24 mouse cellular contexts compared by ENCODE assay signal in the genomic region with DNA sequence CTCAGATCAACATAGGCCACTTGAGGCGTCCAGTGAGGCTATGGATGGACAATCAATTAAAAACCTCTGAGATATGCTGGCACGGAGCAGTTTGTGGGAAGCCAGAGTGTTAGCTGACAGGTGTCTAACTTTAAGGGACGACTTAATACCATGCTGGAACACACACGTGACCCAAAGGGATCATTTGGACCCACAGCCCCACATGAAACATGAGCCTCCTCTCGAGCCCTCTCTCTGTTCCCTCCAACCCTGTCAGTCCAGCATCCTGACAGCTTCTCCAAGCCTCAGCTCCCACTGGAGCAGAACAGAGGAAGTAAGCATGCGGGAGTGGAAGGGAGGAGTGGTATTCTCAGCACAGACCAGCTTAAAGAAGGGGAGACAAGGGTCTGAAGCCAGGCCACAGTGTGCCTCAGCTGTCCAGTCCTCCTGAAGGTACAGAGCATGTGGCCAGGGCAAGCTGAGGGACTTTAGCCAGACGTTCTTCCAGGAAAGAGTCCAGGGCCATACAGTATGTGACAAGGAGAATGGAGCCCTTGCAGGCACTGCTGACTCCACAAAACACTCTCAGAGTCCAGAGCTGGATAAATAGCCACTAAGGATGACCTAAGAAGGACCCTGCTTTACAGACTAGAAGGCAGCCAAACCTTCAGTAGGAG. TPM values are rescaled to one million over a fixed set of nuclear protein-coding genes. Genes with fewer than 3 reads are reported as not detected.
DNase-seq lines count a peak whose midpoint lies in the region; ATAC-seq and TF ChIP-seq lines count a peak whose summit lies in the region.
"Had no signal": no experiment of that assay in that cellular context is flagged by ENCODE, and none has a peak within 500 bp of the region (broad histone marks: within the 10 kb centered on the region; RNA-seq: fewer than 3 reads in every experiment).

No protein-coding gene starts in this region.

- H3K4me2 ChIP-seq in heart, embryonic 11.5 days = peak overlapping the region; percentile 38
- H3K4me2 ChIP-seq in kidney, embryonic 14.5 days (replicated peaks; ENCODE audit: low read depth, low read length) = no peak overlapping the region
- H3K4me2 ChIP-seq in stomach, postnatal 0 days (replicated peaks; ENCODE audit: low read depth) = peak overlapping the region; percentile 44
- H3K4me2 ChIP-seq: forebrain, embryonic 12.5 days; hindbrain, embryonic 12.5 days; limb, embryonic 13.5 days had no signal

- H3K36me3 ChIP-seq in heart, embryonic 11.5 days (ENCODE audit: control insufficient read depth, insufficient read depth, low read length) = no peaks in the 10 kb centered on the region
- H3K36me3 ChIP-seq in heart, embryonic 10.5 days = no peaks in the 10 kb centered on the region
- no peaks in the 10 kb centered on the region for H3K36me3 ChIP-seq in kidney, embryonic 14.5 days (ENCODE audit: control insufficient read depth, insufficient read depth, low read length)
- H3K36me3 ChIP-seq in kidney, adult 2 months (ENCODE audit: control insufficient read depth, insufficient read depth, low read length) = no peaks in the 10 kb centered on the region
- H3K36me3 ChIP-seq in megakaryocyte, embryonic 14.5 days (replicated peaks; ENCODE audit: low read length) = peaks cover 5% of the 10 kb centered on the region
- H3K36me3 ChIP-seq in stomach, postnatal 0 days (ENCODE audit: control insufficient read depth, insufficient read depth, low read length) = no peaks in the 10 kb centered on the region
- H3K36me3 ChIP-seq: forebrain, embryonic 12.5 days; hindbrain, embryonic 12.5 days; limb, embryonic 13.5 days had no signal

- no peaks in the 10 kb centered on the region for H3K27me3 ChIP-seq in heart, embryonic 11.5 days (ENCODE audit: control insufficient read depth, insufficient read depth, low read length)
- no peaks in the 10 kb centered on the region for H3K27me3 ChIP-seq in heart, embryonic 10.5 days (ENCODE audit: insufficient read depth, poor library complexity, severe bottlenecking)
- no peaks in the 10 kb centered on the region for H3K27me3 ChIP-seq in kidney, embryonic 14.5 days (ENCODE audit: control insufficient read depth, insufficient read depth, low read length)
- H3K27me3 ChIP-seq in kidney, adult 2 months (replicated peaks; ENCODE audit: control insufficient read depth, insufficient read depth, low read length) = no peaks in the 10 kb centered on the region
- no peaks in the 10 kb centered on the region for H3K27me3 ChIP-seq in megakaryocyte, embryonic 14.5 days (replicated peaks)
- H3K27me3 ChIP-seq in stomach, postnatal 0 days (ENCODE audit: control insufficient read depth, insufficient read depth, low read length) = no peaks in the 10 kb centered on the region
- H3K27me3 ChIP-seq: CH12.LX; forebrain, embryonic 12.5 days; hindbrain, embryonic 12.5 days; limb, embryonic 13.5 days had no signal

- no peak for ATAC-seq in heart, embryonic 11.5 days (replicated peaks; ENCODE audit: insufficient number of reproducible peaks, low FRiP score, low TSS enrichment)
- ATAC-seq in kidney, embryonic 14.5 days (ENCODE audit: low FRiP score, low TSS enrichment) = 0 out of 2 replicates have a peak, but pooled peaks have one; percentile 25
- ATAC-seq in megakaryocyte, adult 5-6 weeks (ENCODE audit: poor library complexity, severe bottlenecking) = no peak
- ATAC-seq in stomach, postnatal 0 days (ENCODE audit: low FRiP score, low TSS enrichment) = no peak
- ATAC-seq in monocyte, adult 5-6 weeks (replicated peaks; ENCODE audit: insufficient number of reproducible peaks, low FRiP score, low TSS enrichment, poor library complexity, severe bottlenecking) = no peak
- ATAC-seq: midbrain, embryonic 16.5 days had no signal

- TF ChIP-seq POLR2A in kidney, adult 2 months (IDR thresholded peaks at IDR 0.05; ENCODE audit: low read depth, low read length) = no peak

- H3K4me3 ChIP-seq in heart, embryonic 11.5 days (ENCODE audit: low read depth, low read length) = no peak overlapping the region
- H3K4me3 ChIP-seq in heart, embryonic 10.5 days = no peak overlapping the region
- H3K4me3 ChIP-seq in kidney, embryonic 14.5 days (ENCODE audit: low read length) = no peak overlapping the region
- H3K4me3 ChIP-seq in kidney, adult 2 months (ENCODE audit: insufficient read depth, low read depth, low read length) = no peak overlapping the region
- H3K4me3 ChIP-seq in megakaryocyte, embryonic 14.5 days (replicated peaks) = peak overlapping the region; percentile 69
- H3K4me3 ChIP-seq in stomach, postnatal 0 days (ENCODE audit: low read depth, low read length) = no peak overlapping the region
- H3K4me3 ChIP-seq: forebrain, embryonic 12.5 days; hindbrain, embryonic 12.5 days; limb, embryonic 13.5 days had no signal

- TF ChIP-seq CTCF in kidney, adult 2 months (conservative IDR thresholded peaks at IDR 0.05; ENCODE audit: insufficient read depth, insufficient read length, low read depth, low read length) = no peak
- TF ChIP-seq CTCF in stomach, postnatal 0 days (IDR thresholded peaks at IDR 0.05; ENCODE audit: low read depth) = no peak

- TF ChIP-seq EP300 in stomach, postnatal 0 days (optimal IDR thresholded peaks at IDR 0.05) = no peak

- no peak overlapping the region for H3K27ac ChIP-seq in heart, embryonic 11.5 days (ENCODE audit: low read depth, low read length)
- no peak overlapping the region; the same call in 1 of the 2 replicates for H3K27ac ChIP-seq in heart, embryonic 10.5 days
- H3K27ac ChIP-seq in kidney, embryonic 14.5 days (ENCODE audit: low read depth, low read length) = no peak overlapping the region
- H3K27ac ChIP-seq in kidney, adult 2 months (ENCODE audit: insufficient read depth, low read depth, low read length) = no peak overlapping the region
- H3K27ac ChIP-seq in stomach, postnatal 0 days (replicated peaks) = no peak overlapping the region
- H3K27ac ChIP-seq: forebrain, embryonic 12.5 days; hindbrain, embryonic 12.5 days; limb, embryonic 13.5 days; liver, embryonic 14.5 days had no signal

- no peak overlapping the region; the same call in 1 of the 2 replicates for H3K9ac ChIP-seq in heart, embryonic 11.5 days (ENCODE audit: low read depth, low read length)
- H3K9ac ChIP-seq in kidney, embryonic 14.5 days (ENCODE audit: low read depth, low read length) = no peak overlapping the region
- no peak overlapping the region for H3K9ac ChIP-seq in stomach, postnatal 0 days (ENCODE audit: low read length)
- H3K9ac ChIP-seq: forebrain, embryonic 12.5 days; hindbrain, embryonic 12.5 days; limb, embryonic 13.5 days; liver, embryonic 14.5 days had no signal

- 39% methylated on average over 7 of the region's 7 CpGs for WGBS in heart, embryonic 11.5 days (ENCODE audit: insufficient replicate concordance)
- 44% methylated on average over 7 of the region's 7 CpGs for whole genome bisulfite sequencing in heart, embryonic 10.5 days
- 21% methylated on average over 7 of the region's 7 CpGs for WGBS in kidney, embryonic 14.5 days
- 53% methylated on average over 7 of the region's 7 CpGs for WGBS in kidney, adult 2 months
- 46% methylated on average over 7 of the region's 7 CpGs for WGBS in stomach, postnatal 0 days

- H3K9me3 ChIP-seq in heart, embryonic 11.5 days (replicated peaks; ENCODE audit: control insufficient read depth, low read length) = no peaks in the 10 kb centered on the region
- no peaks in the 10 kb centered on the region for H3K9me3 ChIP-seq in heart, embryonic 10.5 days
- no peaks in the 10 kb centered on the region for H3K9me3 ChIP-seq in kidney, embryonic 14.5 days (ENCODE audit: control insufficient read depth, low read length)
- no peaks in the 10 kb centered on the region for H3K9me3 ChIP-seq in megakaryocyte, embryonic 14.5 days
- no peaks in the 10 kb centered on the region for H3K9me3 ChIP-seq in stomach, postnatal 0 days (ENCODE audit: control insufficient read depth, low read length)
- H3K9me3 ChIP-seq: forebrain, embryonic 12.5 days; hindbrain, embryonic 12.5 days; limb, embryonic 13.5 days had no signal

- peaks cover 24% of the 10 kb centered on the region for H3K4me1 ChIP-seq in heart, embryonic 11.5 days (ENCODE audit: control insufficient read depth, insufficient read depth, low read length)
- peaks cover 47% of the 10 kb centered on the region for H3K4me1 ChIP-seq in heart, embryonic 10.5 days
- peaks cover 15% of the 10 kb centered on the region; the same call in 1 of the 2 replicates for H3K4me1 ChIP-seq in kidney, embryonic 14.5 days (ENCODE audit: control insufficient read depth, insufficient read depth, low read length)
- H3K4me1 ChIP-seq in kidney, adult 2 months (ENCODE audit: control insufficient read depth, insufficient read depth, low read length) = peaks cover 20% of the 10 kb centered on the region; the same call in 1 of the 2 replicates
- H3K4me1 ChIP-seq in megakaryocyte, embryonic 14.5 days = peaks cover 75% of the 10 kb centered on the region
- H3K4me1 ChIP-seq in stomach, postnatal 0 days (replicated peaks; ENCODE audit: control insufficient read depth, insufficient read depth) = no peaks in the 10 kb centered on the region; the same call in none of the 2 replicates

- DNase-seq in heart, embryonic 10.5 days (ENCODE audit: low spot score) = no peak
- DNase-seq in kidney, adult 2 months = no peak
- DNase-seq in stomach, postnatal 0 days (ENCODE audit: low spot score) = no peak
- DNase-seq: adrenal gland, postnatal 36 days; cerebellum, adult 2 months; cerebellum, postnatal 36 days; heart, adult 18-20 months; kidney, postnatal 25 days; layer of hippocampus, adult 9-11 months; right cerebral cortex, postnatal 25 days; thymus, postnatal 14 days had no signal

RNA-seq across cellular contexts. Expression of a gene that starts 57.4 kb away (rescaled TPM):
- polyA plus RNA-seq in heart, embryonic 11.5 days (2014; fragmentation: Nextera tagmentation; extraction: Ambion mirVana) = 0.38 and 0.44 TPM in 2 replicates
- polyA plus RNA-seq in heart, embryonic 10.5 days (2016; fragmentation: Nextera tagmentation; extraction: Ambion mirVana) = 0.38 and 0.90 TPM in 2 replicates
- polyA plus RNA-seq in kidney, embryonic 14.5 days (2014; fragmentation: Nextera tagmentation; extraction: Ambion mirVana) = 0.20 and 0.24 TPM in 2 replicates
- 0.05 and 0.38 TPM in 2 replicates for polyA plus RNA-seq in kidney, adult 2 months (2012; rRNA removed)
- not detected in 2 replicates for polyA plus RNA-seq in megakaryocyte, embryonic 14.5 days (2012; ENCODE audit: insufficient read depth, low replicate concordance)
- 0.87 TPM in 1 of 2 replicates, not detected in the other for total RNA-seq in megakaryocyte, adult 5-6 weeks (2015)
- not detected in 2 replicates for total RNA-seq in megakaryocyte, adult 5-6 weeks (2017)
- polyA plus RNA-seq in stomach, postnatal 0 days (2015; fragmentation: Nextera tagmentation; extraction: Ambion mirVana) = 2.0 and 2.9 TPM in 2 replicates
- total RNA-seq in monocyte, adult 5-6 weeks (2017) = not detected in 3 replicates
- total RNA-seq: megakaryocyte progenitor cell, adult 5-6 weeks; MEL had no signal
